Mouse (Mus musculus): ENCODE measurements around the gene Atp2c1. TPM values are rescaled to one million over a fixed set of nuclear protein-coding genes. Genes with fewer than 3 reads are reported as not detected.

Atp2c1 gene
- total RNA-seq, 2 experiments from 2014 or later = 245 to 250 TPM

DNA sequence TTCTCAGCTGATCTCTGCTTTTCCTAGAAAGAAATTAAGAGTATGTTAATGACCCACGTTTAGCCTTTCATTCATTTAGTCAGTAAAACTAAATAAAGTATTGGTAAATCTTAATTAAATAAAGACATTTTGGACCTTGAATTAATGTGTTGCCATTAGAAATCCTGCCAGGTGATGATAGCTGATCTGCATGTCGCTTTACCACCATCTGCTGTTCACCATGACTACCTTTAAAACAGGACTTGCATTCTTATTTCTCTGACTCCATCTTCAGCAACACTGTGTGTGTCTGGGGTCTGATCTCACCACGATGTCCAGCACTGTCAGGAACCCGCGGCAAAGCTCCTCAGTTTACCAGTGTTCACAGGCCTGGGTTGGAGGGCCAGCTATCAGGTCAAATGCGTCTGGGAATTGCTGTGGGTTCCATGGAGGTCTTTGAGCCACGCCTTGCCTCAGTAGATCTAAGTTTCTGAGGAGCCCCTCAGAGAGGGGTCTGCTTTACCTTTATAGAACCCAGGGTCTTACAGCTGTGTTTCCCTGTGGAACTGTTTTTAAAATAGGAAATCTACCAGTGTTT, 150.1 kb downstream of the Atp2c1 start:
- peak in 1 of 2 experiments; percentile 31 for DNase-seq (ENCODE audit: low spot score in 2 of 2)
- H3K27ac ChIP-seq = no peak overlapping the region; the same call in 1 of the 2 replicates
- no peak overlapping the region for H3K4me3 ChIP-seq
- TF ChIP-seq CTCF (conservative IDR thresholded peaks at IDR 0.05) = peak; percentile 74

DNA sequence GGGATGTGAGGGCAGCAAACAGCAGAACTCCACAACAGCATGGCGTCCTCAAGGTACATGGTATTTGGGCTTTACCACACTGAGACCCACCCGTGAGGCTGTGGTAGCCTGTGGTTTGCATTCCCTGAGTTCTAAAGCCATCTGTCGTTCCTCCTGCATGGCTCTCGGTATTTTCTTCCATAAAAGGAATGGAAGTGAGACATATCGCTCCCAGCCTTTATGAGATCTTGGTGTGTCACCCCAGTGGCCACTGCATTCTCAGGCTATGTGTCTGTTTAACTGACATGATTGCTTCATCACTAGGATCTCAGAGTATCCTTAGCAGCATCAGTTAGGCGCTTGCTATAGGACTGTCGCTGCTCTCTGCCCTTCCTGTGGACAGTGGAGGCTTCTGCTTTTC, 150.7 kb downstream of the Atp2c1 start:
- no peak for DNase-seq (ENCODE audit: low spot score in 2 of 2)
- TF ChIP-seq CTCF (conservative IDR thresholded peaks at IDR 0.05) = no peak
- no peak overlapping the region for H3K4me3 ChIP-seq
- no peak overlapping the region for H3K27ac ChIP-seq

DNA sequence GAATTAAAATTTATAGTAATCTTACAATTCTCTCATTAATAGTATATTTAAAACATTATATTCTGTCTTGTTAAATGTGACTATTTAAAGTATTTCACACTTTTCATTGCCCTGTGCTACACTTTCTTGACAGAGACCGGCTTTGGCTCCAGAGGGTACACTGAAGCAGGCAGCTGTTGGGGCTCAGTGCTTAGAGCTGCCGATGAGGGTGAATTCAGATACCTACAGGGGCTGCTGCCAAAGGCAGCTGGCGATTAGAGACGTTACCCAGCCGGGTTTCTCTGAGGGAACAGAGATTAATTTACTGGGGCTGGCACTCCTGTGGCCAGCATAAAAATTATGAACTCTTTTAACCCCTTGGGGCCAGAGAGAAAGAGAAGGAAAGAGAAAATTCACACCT, 152.8 kb downstream of the Atp2c1 start:
- no peak for DNase-seq (ENCODE audit: low spot score in 2 of 2)
- Histone ChIP-seq H3K4me3 (no peak overlapping the region), H3K27ac (no peak overlapping the region)
- TF ChIP-seq CTCF (conservative IDR thresholded peaks at IDR 0.05) = no peak

DNA sequence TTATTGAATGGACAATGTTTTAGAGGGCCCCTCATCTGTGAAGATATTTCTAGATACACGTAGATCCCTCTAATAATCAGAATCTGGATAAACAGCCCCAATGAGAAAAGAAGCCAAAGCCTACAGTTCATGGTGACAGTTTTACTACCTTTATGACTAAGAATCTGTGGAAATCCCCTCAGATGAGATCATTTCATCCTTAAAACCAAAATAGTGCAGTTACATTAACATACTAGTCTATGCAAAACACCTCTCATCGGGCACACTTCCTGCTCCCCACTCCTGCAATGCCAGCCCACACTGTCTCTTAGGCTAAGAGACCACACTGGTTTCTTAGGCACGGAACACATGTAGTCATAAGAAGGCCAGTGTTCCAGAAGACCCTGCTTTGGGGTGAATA, 158.5 kb downstream of the Atp2c1 start:
- H3K4me3 ChIP-seq = no peak overlapping the region
- no peak overlapping the region for H3K27ac ChIP-seq
- no peak for DNase-seq (ENCODE audit: low spot score in 2 of 2)
- no peak for TF ChIP-seq CTCF (conservative IDR thresholded peaks at IDR 0.05)

DNA sequence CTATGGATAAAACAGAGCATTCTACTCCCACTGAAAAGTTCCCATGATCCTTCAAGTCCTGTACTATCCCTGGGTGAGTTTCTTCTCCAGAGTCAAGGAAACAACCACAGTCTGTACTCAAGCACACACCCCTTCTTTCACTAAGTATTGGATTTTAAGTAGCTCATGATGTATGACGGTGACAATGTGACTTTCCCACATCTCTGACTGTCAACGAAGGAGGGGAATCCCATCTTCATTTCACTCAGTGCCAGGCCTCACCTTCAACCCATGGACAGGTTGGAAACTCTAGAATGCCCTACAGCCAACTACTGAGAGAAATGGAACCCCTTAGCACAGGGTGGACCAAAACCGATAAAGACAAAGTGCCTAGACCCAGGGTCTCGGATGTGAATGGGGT, 160.9 kb downstream of the Atp2c1 start:
- Histone ChIP-seq H3K4me3 (no peak overlapping the region), H3K27ac (no peak overlapping the region)
- DNase-seq (ENCODE audit: low spot score in 2 of 2) = no peak
- TF ChIP-seq CTCF (conservative IDR thresholded peaks at IDR 0.05) = no peak

DNA sequence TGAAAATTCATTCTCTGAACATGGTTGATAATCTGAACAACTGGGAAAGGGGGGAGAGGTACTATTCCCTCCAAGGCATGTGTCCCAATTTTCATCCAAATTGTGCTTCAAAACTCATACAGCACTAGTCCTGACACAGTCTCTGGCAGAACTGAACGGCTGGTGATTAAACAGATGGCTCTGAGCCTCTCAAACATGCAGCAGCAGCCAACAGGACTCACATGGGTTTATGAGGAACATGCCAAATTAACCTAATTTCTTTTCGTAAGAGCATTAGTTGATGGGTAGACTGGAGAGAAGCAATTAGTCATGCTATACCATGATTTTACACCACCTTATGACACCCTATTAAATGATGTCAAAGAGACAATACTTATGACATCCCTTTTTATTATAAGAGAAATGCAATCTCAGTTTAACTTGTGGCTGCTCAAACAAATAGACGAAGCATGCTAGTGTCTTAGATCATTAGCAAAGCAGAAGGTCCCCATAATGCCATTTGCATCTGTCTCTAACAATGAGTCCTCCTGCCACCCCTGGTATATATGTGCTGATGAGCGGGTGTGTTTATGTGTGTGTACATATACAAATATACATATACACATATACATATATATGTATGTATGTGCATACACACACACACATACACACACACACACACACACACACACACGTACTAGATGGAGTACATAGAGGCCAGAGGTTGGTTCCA, 163.4 kb downstream of the Atp2c1 start:
- no peak for TF ChIP-seq CTCF (conservative IDR thresholded peaks at IDR 0.05)
- peak overlapping the region; percentile 60; the same call in 1 of the 2 replicates for H3K27ac ChIP-seq
- H3K4me3 ChIP-seq = no peak overlapping the region
- DNase-seq (ENCODE audit: low spot score in 2 of 2) = peak; percentile 52 to 81

DNA sequence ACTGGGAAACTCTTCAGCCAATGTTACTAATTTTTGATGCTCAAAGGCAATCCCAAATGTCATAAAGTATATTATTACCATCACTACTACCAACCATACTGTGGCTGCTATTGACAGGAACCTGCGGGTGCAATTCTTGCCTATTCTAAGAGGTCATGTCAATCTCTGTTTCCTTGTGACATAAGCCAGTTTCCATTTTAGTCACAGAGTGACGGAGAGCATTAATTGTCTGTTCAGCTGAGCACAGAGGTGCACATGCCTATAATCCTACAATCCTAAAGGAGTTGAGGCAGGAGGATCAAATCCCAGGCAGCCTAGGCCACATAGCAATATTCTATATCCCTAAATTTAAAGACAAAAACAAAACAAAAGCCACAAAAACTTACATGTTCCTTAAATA, 164.9 kb downstream of the Atp2c1 start:
- DNase-seq (ENCODE audit: low spot score in 2 of 2) = no peak
- no peak for TF ChIP-seq CTCF (conservative IDR thresholded peaks at IDR 0.05)
- Histone ChIP-seq H3K27ac (no peak overlapping the region), H3K4me3 (no peak overlapping the region)

Other genes with a start within 250 kb of the Atp2c1 start
- 10 to 100 TPM; 11.5 TPM for gene Aste1, start 131.9 kb downstream of the Atp2c1 start, total RNA-seq (2021)
- 1 to 10 TPM; 1.4 TPM for gene Nek11, start 131.8 kb downstream of the Atp2c1 start, total RNA-seq (2021)
- gene Pik3r4, start 115.7 kb upstream of the Atp2c1 start, total RNA-seq (2021) = 10 to 100 TPM; 46.2 to 48.4 TPM

All from layer of hippocampus, adult 2 months (tissue).